Mouse (Mus musculus) thymus, postnatal 36 days (tissue): ENCODE results near the gene Ltb4r1.

Experiments used
- DNase-seq, 2 experiments: peaks; one replicate each; pipeline ENCODE4 v3.0.0; 2022; ENCODE audit warnings: mixed read lengths in 2 of 2

Ltb4r1 gene

GRCm38 (mm10) chr14:55787731-55788130 lies 22.0 kb downstream of the Ltb4r1 start:
- no peak for DNase-seq

GRCm38 (mm10) chr14:55788256-55789050 lies 22.7 kb downstream of the Ltb4r1 start, which contains the start of gene Ripk3:
TSS of gene Ripk3 (minus strand) at chr14:55788865.
- DNase-seq = peak; percentile 76 to 77

- DNase-seq = no peak
Measured at GRCm38 (mm10) chr14:55793461-55793860, 27.7 kb downstream of the Ltb4r1 start.

GRCm38 (mm10) chr14:55793946-55794345 lies 28.2 kb downstream of the Ltb4r1 start:
- DNase-seq = no peak

GRCm38 (mm10) chr14:55795380-55796163 lies 29.8 kb downstream of the Ltb4r1 start:
- DNase-seq = no peak

GRCm38 (mm10) chr14:55814885-55815284 lies 49.1 kb downstream of the Ltb4r1 start:
- peak; percentile 28 to 30 for DNase-seq

- no peak for DNase-seq
Measured at GRCm38 (mm10) chr14:55815310-55815751, 49.6 kb downstream of the Ltb4r1 start.
